Mouse (Mus musculus) myocyte (in vitro differentiated cells): ENCODE measurements around the gene Fam104a.

Experiments
- CEBPB ChIP-seq: IDR thresholded peaks from 2 replicates; pipeline ENCODE4 v1.6.1; 2011; ENCODE audit warnings: mild to moderate bottlenecking, moderate library complexity; ENCODE audit not compliant: poor library complexity, insufficient read depth, severe bottlenecking
- E2F4 ChIP-seq: IDR thresholded peaks from one replicate; pipeline ENCODE4 v1.6.1; 2011; ENCODE audit warnings: mild to moderate bottlenecking, control low read depth, moderate library complexity; ENCODE audit not compliant: insufficient read depth
- MAX ChIP-seq: IDR thresholded peaks from one replicate; pipeline ENCODE4 v1.6.1; 2011; ENCODE audit warnings: low read depth, mild to moderate bottlenecking, control low read depth
- MYOG ChIP-seq, 3 experiments: IDR thresholded peaks; one replicate each; pipeline ENCODE4 v1.6.1; 2011; ENCODE audit warnings: control low read depth in 2 of 3, low read depth in 2 of 3, mild to moderate bottlenecking in 2 of 3; ENCODE audit not compliant: insufficient read length in 2 of 3, control insufficient read depth in 1 of 3, insufficient read depth in 1 of 3
- POLR2A ChIP-seq: IDR thresholded peaks from one replicate; pipeline ENCODE4 v1.6.1; 2011; ENCODE audit warnings: low read depth, mild to moderate bottlenecking, control low read depth, moderate library complexity; ENCODE audit not compliant: insufficient read length
- POLR2AphosphoS2 ChIP-seq: IDR thresholded peaks from one replicate; pipeline ENCODE4 v1.6.1; 2011; ENCODE audit warnings: low read depth, control low read depth; ENCODE audit not compliant: insufficient read length
- TCF12 ChIP-seq: IDR thresholded peaks from one replicate; pipeline ENCODE4 v1.6.1; 2011; ENCODE audit warnings: mild to moderate bottlenecking, control low read depth; ENCODE audit not compliant: poor library complexity, insufficient read depth, severe bottlenecking
- TCF3 ChIP-seq: IDR thresholded peaks from one replicate; pipeline ENCODE4 v1.6.1; 2011; ENCODE audit warnings: low read depth, control low read depth; ENCODE audit not compliant: insufficient read length
- USF1 ChIP-seq: IDR thresholded peaks from one replicate; pipeline ENCODE4 v1.6.1; 2011; ENCODE audit warnings: low read depth, mild to moderate bottlenecking, control low read depth, moderate library complexity

- TF ChIP-seq POLR2A, result no peak
- no peak for TF ChIP-seq USF1
- TF ChIP-seq E2F4, result no peak
- TF ChIP-seq POLR2AphosphoS2, result no peak
- no peak for TF ChIP-seq MAX
- no peak for TF ChIP-seq MYOG (IDR thresholded peaks at IDR 0.05; ENCODE audit: control insufficient read depth in 1 of 3, insufficient read depth in 1 of 3, insufficient read length in 2 of 3, low read depth in 2 of 3)
- TF ChIP-seq TCF12, result no peak
- TF ChIP-seq TCF3, result no peak
- TF ChIP-seq CEBPB, result no peak
These were observed 25.2 kb downstream of the Fam104a start for GRCm38 (mm10) chr11:113658763-113659162.
